ENCODE assay signal across 16 mouse cellular contexts in genomic region chr19:27760309-27760708, GRCm38 (mm10).
"Had no signal": no experiment of that assay in that cellular context is flagged by ENCODE, and none has a peak within 500 bp of the region (broad histone marks: within the 10 kb centered on the region; RNA-seq: fewer than 3 reads in every experiment).

No protein-coding gene starts in this region.

- H3K36me3 ChIP-seq: neural tube, embryonic 15.5 days; stomach, embryonic 15.5 days had no signal

- H3K4me2 ChIP-seq: neural tube, embryonic 13.5 days; neural tube, embryonic 15.5 days; stomach, embryonic 15.5 days had no signal

- H3K4me3 ChIP-seq: neural tube, embryonic 13.5 days; neural tube, embryonic 15.5 days; stomach, embryonic 15.5 days had no signal

- DNase-seq: retina, postnatal 1 day; right cerebral cortex, adult 18-20 months; right cerebral cortex, postnatal 14 days; right cerebral cortex, postnatal 25 days; right cerebral cortex, postnatal 4 days; spleen, adult 18-20 months; thymus, adult 18-20 months; thymus, adult 2 months; thymus, postnatal 14 days; thymus, postnatal 25 days; thymus, postnatal 36 days; thymus, postnatal 4 days had no signal

- H3K27ac ChIP-seq: neural tube, embryonic 13.5 days; neural tube, embryonic 15.5 days; stomach, embryonic 15.5 days; stomach, postnatal 0 days had no signal

- H3K4me1 ChIP-seq: neural tube, embryonic 13.5 days; neural tube, embryonic 15.5 days; stomach, embryonic 15.5 days had no signal

- H3K9me3 ChIP-seq: neural tube, embryonic 13.5 days; neural tube, embryonic 15.5 days; stomach, embryonic 15.5 days had no signal

- H3K9ac ChIP-seq: neural tube, embryonic 13.5 days; neural tube, embryonic 15.5 days; stomach, embryonic 15.5 days had no signal

- H3K27me3 ChIP-seq: neural tube, embryonic 13.5 days; neural tube, embryonic 15.5 days; stomach, embryonic 15.5 days had no signal
